Mouse (Mus musculus): ENCODE data around the gene Ppp1r14c. TPM values are rescaled to one million over a fixed set of nuclear protein-coding genes. Genes with fewer than 3 reads are reported as not detected.

Ppp1r14c gene
- total RNA-seq, 2 experiments from 2014 or later = 171 to 215 TPM

Small RNA genes lying within 50 kb of the gene (microRNA-seq; reads per million reads assigned to microRNA genes)
- 0 reads per million in 2 experiments for gene Gm24482 (ENCODE audit: borderline number of aligned reads in 2 of 2)

Other genes with a start within 250 kb of the Ppp1r14c start
- gene H60c, start 98.3 kb upstream of the Ppp1r14c start, total RNA-seq (2021) = not detected
- gene Iyd, start 174.2 kb downstream of the Ppp1r14c start, total RNA-seq (2021) = not detected